Comparison of ENCODE assay signal across 18 mouse cellular contexts in genomic region chr8:122317918-122318475, GRCm38 (mm10). TPM values are rescaled to one million over a fixed set of nuclear protein-coding genes. Genes with fewer than 3 reads are reported as not detected.
A peak's percentile ranks its signal among the peaks of the same experiment; 100 is the strongest.
DNase-seq lines count a peak whose midpoint lies in the region; ATAC-seq and TF ChIP-seq lines count a peak whose summit lies in the region.
"Had no signal": no experiment of that assay in that cellular context is flagged by ENCODE, and none has a peak within 500 bp of the region (broad histone marks: within the 10 kb centered on the region; RNA-seq: fewer than 3 reads in every experiment).

No protein-coding gene starts in this region.

- no peak overlapping the region for H3K4me2 ChIP-seq in lung, embryonic 16.5 days (ENCODE audit: low read depth, low read length)
- H3K4me2 ChIP-seq in liver, embryonic 14.5 days (ENCODE audit: low read depth), result peak overlapping the region; percentile 23
- no peak overlapping the region for H3K4me2 ChIP-seq in stomach, postnatal 0 days (replicated peaks; ENCODE audit: low read depth)
- H3K4me2 ChIP-seq in kidney, embryonic 15.5 days, result no peak overlapping the region
- no peak overlapping the region for H3K4me2 ChIP-seq in midbrain, embryonic 13.5 days (replicated peaks)
- H3K4me2 ChIP-seq: embryonic facial prominence, embryonic 12.5 days; forebrain, embryonic 15.5 days; limb, embryonic 13.5 days had no signal

- no peaks in the 10 kb centered on the region for H3K9me3 ChIP-seq in lung, embryonic 16.5 days (ENCODE audit: control insufficient read depth, low read length)
- no peaks in the 10 kb centered on the region for H3K9me3 ChIP-seq in liver, embryonic 14.5 days (ENCODE audit: control insufficient read depth, low read length)
- H3K9me3 ChIP-seq in stomach, postnatal 0 days (ENCODE audit: control insufficient read depth, low read length), result no peaks in the 10 kb centered on the region
- no peaks in the 10 kb centered on the region for H3K9me3 ChIP-seq in kidney, embryonic 15.5 days (replicated peaks)
- H3K9me3 ChIP-seq in midbrain, embryonic 13.5 days, result no peaks in the 10 kb centered on the region
- H3K9me3 ChIP-seq: embryonic facial prominence, embryonic 12.5 days; forebrain, embryonic 15.5 days; limb, embryonic 13.5 days had no signal

- peaks cover 18% of the 10 kb centered on the region for H3K4me1 ChIP-seq in lung, embryonic 16.5 days (replicated peaks; ENCODE audit: control insufficient read depth, insufficient read depth, low read length)
- peaks cover 99 to 100% of the 10 kb centered on the region in 2 experiments for H3K4me1 ChIP-seq in liver, embryonic 14.5 days (replicated peaks; ENCODE audit: control insufficient read depth in 2 of 2, insufficient read depth in 2 of 2, low read length in 1 of 2)
- 0 out of 2 replicates have a peak, but pooled peaks cover 2% of the 10 kb centered on the region for H3K4me1 ChIP-seq in stomach, postnatal 0 days (replicated peaks; ENCODE audit: control insufficient read depth, insufficient read depth)
- H3K4me1 ChIP-seq in kidney, embryonic 15.5 days, result peaks cover 65% of the 10 kb centered on the region
- H3K4me1 ChIP-seq in midbrain, embryonic 13.5 days (replicated peaks), result peaks cover 57% of the 10 kb centered on the region
- H3K4me1 ChIP-seq: forebrain, embryonic 15.5 days had no signal

- no peak for DNase-seq in lung, adult 18-20 months
- no peak for DNase-seq in liver, embryonic 14.5 days (ENCODE audit: low read depth in 3 of 3, low spot score in 3 of 3)
- DNase-seq in stomach, postnatal 0 days (ENCODE audit: low spot score), result peak; percentile 63
- DNase-seq: cerebellum, adult 8-10 months; gastrocnemius, postnatal 36 days; heart, postnatal 36 days; kidney, adult 2 months; spleen, adult 18-20 months; thymus, postnatal 25 days had no signal

- H3K36me3 ChIP-seq in lung, embryonic 16.5 days (ENCODE audit: control insufficient read depth, insufficient read depth, low read length), result no peaks in the 10 kb centered on the region
- H3K36me3 ChIP-seq in liver, embryonic 14.5 days (replicated peaks; ENCODE audit: control insufficient read depth, insufficient read depth, low read depth), result peaks cover 73% of the 10 kb centered on the region
- H3K36me3 ChIP-seq in stomach, postnatal 0 days (ENCODE audit: control insufficient read depth, insufficient read depth, low read length), result no peaks in the 10 kb centered on the region
- peaks cover 12% of the 10 kb centered on the region; the same call in 1 of the 2 replicates for H3K36me3 ChIP-seq in kidney, embryonic 15.5 days
- H3K36me3 ChIP-seq in midbrain, embryonic 13.5 days, result no peaks in the 10 kb centered on the region
- H3K36me3 ChIP-seq: embryonic facial prominence, embryonic 12.5 days; forebrain, embryonic 15.5 days; limb, embryonic 13.5 days had no signal

- no peak overlapping the region for H3K27ac ChIP-seq in lung, embryonic 16.5 days (ENCODE audit: low read length)
- peak overlapping the region; percentile 85 for H3K27ac ChIP-seq in liver, embryonic 14.5 days
- peak overlapping the region; percentile 18; the same call in 1 of the 2 replicates for H3K27ac ChIP-seq in stomach, postnatal 0 days (replicated peaks)
- H3K27ac ChIP-seq in kidney, embryonic 15.5 days, result no peak overlapping the region
- no peak overlapping the region for H3K27ac ChIP-seq in midbrain, embryonic 13.5 days
- H3K27ac ChIP-seq: embryonic facial prominence, embryonic 12.5 days; forebrain, embryonic 15.5 days; limb, embryonic 13.5 days had no signal

- 44% methylated on average over 8 of the region's 8 CpGs for WGBS in lung, embryonic 16.5 days
- WGBS in liver, embryonic 14.5 days (ENCODE audit: insufficient replicate concordance), result 7% methylated on average over 8 of the region's 8 CpGs
- 46% methylated on average over 8 of the region's 8 CpGs for WGBS in stomach, postnatal 0 days
- 51% methylated on average over 8 of the region's 8 CpGs for WGBS in kidney, embryonic 15.5 days
- 52% methylated on average over 8 of the region's 8 CpGs for WGBS in midbrain, embryonic 13.5 days

- H3K27me3 ChIP-seq in lung, embryonic 16.5 days (ENCODE audit: control insufficient read depth, insufficient read depth, low read depth, low read length), result no peaks in the 10 kb centered on the region
- no peaks in the 10 kb centered on the region for H3K27me3 ChIP-seq in liver, embryonic 14.5 days (ENCODE audit: control insufficient read depth, insufficient read depth, low read length)
- H3K27me3 ChIP-seq in stomach, postnatal 0 days (ENCODE audit: control insufficient read depth, insufficient read depth, low read length), result no peaks in the 10 kb centered on the region
- no peaks in the 10 kb centered on the region for H3K27me3 ChIP-seq in kidney, embryonic 15.5 days
- 0 out of 2 replicates have a peak, but pooled peaks cover 3% of the 10 kb centered on the region for H3K27me3 ChIP-seq in midbrain, embryonic 13.5 days
- H3K27me3 ChIP-seq: embryonic facial prominence, embryonic 12.5 days; forebrain, embryonic 15.5 days; limb, embryonic 13.5 days had no signal

- 0 out of 2 replicates have a peak overlapping the region, but pooled peaks have one; percentile 16 for H3K9ac ChIP-seq in lung, embryonic 16.5 days (ENCODE audit: low read length)
- peak overlapping the region; percentile 58 for H3K9ac ChIP-seq in liver, embryonic 14.5 days (replicated peaks)
- H3K9ac ChIP-seq in stomach, postnatal 0 days (ENCODE audit: low read length), result no peak overlapping the region
- no peak overlapping the region; the same call in 1 of the 2 replicates for H3K9ac ChIP-seq in kidney, embryonic 15.5 days
- no peak overlapping the region for H3K9ac ChIP-seq in midbrain, embryonic 13.5 days (replicated peaks)
- H3K9ac ChIP-seq: embryonic facial prominence, embryonic 12.5 days; forebrain, embryonic 15.5 days; limb, embryonic 13.5 days had no signal

- no peak overlapping the region for H3K4me3 ChIP-seq in lung, embryonic 16.5 days (ENCODE audit: low read length)
- H3K4me3 ChIP-seq in liver, embryonic 14.5 days (ENCODE audit: insufficient read depth in 1 of 2, low read depth in 2 of 2, low read length in 2 of 2), result peak overlapping the region in 1 of 2 experiments; percentile 7; a peak in 2 of 4 replicates
- no peak overlapping the region for H3K4me3 ChIP-seq in stomach, postnatal 0 days (ENCODE audit: low read depth, low read length)
- no peak overlapping the region for H3K4me3 ChIP-seq in kidney, embryonic 15.5 days (replicated peaks)
- H3K4me3 ChIP-seq in midbrain, embryonic 13.5 days (replicated peaks), result no peak overlapping the region
- H3K4me3 ChIP-seq: embryonic facial prominence, embryonic 12.5 days; forebrain, embryonic 15.5 days; limb, embryonic 13.5 days had no signal

- ATAC-seq in lung, embryonic 16.5 days (ENCODE audit: low read depth), result no peak
- peak; percentile 64 for ATAC-seq in granulocyte monocyte progenitor cell, adult 5-6 weeks (replicated peaks; ENCODE audit: poor library complexity, severe bottlenecking)
- peak; percentile 0; the same call in 1 of the 2 replicates for ATAC-seq in liver, embryonic 14.5 days (ENCODE audit: insufficient read depth)
- ATAC-seq in stomach, postnatal 0 days (ENCODE audit: low FRiP score, low TSS enrichment), result peak; percentile 7; the same call in 1 of the 2 replicates
- no peak for ATAC-seq in kidney, embryonic 15.5 days (replicated peaks; ENCODE audit: low FRiP score)
- no peak for ATAC-seq in midbrain, embryonic 13.5 days
- ATAC-seq: forebrain, embryonic 15.5 days had no signal

- no peak for TF ChIP-seq CTCF in liver, embryonic 14.5 days (IDR thresholded peaks at IDR 0.05; ENCODE audit: low read depth)
- TF ChIP-seq CTCF in stomach, postnatal 0 days (IDR thresholded peaks at IDR 0.05; ENCODE audit: low read depth), result no peak

- TF ChIP-seq EP300 in liver, embryonic 14.5 days (IDR thresholded peaks at IDR 0.05; ENCODE audit: low read depth), result no peak
- TF ChIP-seq EP300 in stomach, postnatal 0 days (optimal IDR thresholded peaks at IDR 0.05), result no peak

RNA-seq across cellular contexts. Expression of gene Zfpm1, which starts 36.1 kb away (rescaled TPM):
- polyA plus RNA-seq in lung, embryonic 16.5 days (2015; fragmentation: Nextera tagmentation; extraction: Ambion mirVana), result 0.82 and 1.2 TPM in 2 replicates
- 1.7 and 3.4 TPM in 2 replicates for total RNA-seq in granulocyte monocyte progenitor cell, adult 5-6 weeks (2014; fragmentation: Nextera tagmentation)
- total RNA-seq in granulocyte monocyte progenitor cell, adult 5-6 weeks (2017), result 5.5 and 7.9 TPM in 2 replicates
- 69.6 and 80.3 TPM in 2 replicates for polyA plus RNA-seq in liver, embryonic 14.5 days (2012; rRNA removed)
- polyA plus RNA-seq in liver, embryonic 14.5 days (2014; fragmentation: Nextera tagmentation; extraction: Ambion mirVana), result 13.3 and 16.2 TPM in 2 replicates
- polyA plus RNA-seq in stomach, postnatal 0 days (2015; fragmentation: Nextera tagmentation; extraction: Ambion mirVana), result 2.3 and 2.8 TPM in 2 replicates
- polyA plus RNA-seq in kidney, embryonic 15.5 days (2015; fragmentation: Nextera tagmentation; extraction: Ambion mirVana), result 2.2 and 2.4 TPM in 2 replicates
- polyA plus RNA-seq in midbrain, embryonic 13.5 days (2015; fragmentation: Nextera tagmentation; extraction: Ambion mirVana), result 1.5 and 2.1 TPM in 2 replicates

RNA-seq across cellular contexts. Expression of gene Trhr2, which starts 42.5 kb away (rescaled TPM):
- not detected in 2 replicates for polyA plus RNA-seq in lung, embryonic 16.5 days (2015; fragmentation: Nextera tagmentation; extraction: Ambion mirVana)
- total RNA-seq in granulocyte monocyte progenitor cell, adult 5-6 weeks (2014; fragmentation: Nextera tagmentation), result not detected in 2 replicates
- not detected in 2 replicates for total RNA-seq in granulocyte monocyte progenitor cell, adult 5-6 weeks (2017)
- polyA plus RNA-seq in liver, embryonic 14.5 days (2012; rRNA removed), result not detected in 2 replicates
- not detected in 2 replicates for polyA plus RNA-seq in liver, embryonic 14.5 days (2014; fragmentation: Nextera tagmentation; extraction: Ambion mirVana)
- polyA plus RNA-seq in stomach, postnatal 0 days (2015; fragmentation: Nextera tagmentation; extraction: Ambion mirVana), result not detected in 2 replicates
- not detected in 2 replicates for polyA plus RNA-seq in kidney, embryonic 15.5 days (2015; fragmentation: Nextera tagmentation; extraction: Ambion mirVana)
- polyA plus RNA-seq in midbrain, embryonic 13.5 days (2015; fragmentation: Nextera tagmentation; extraction: Ambion mirVana), result not detected in 2 replicates
- total RNA-seq: adrenal gland, postnatal 4 days; gastrocnemius, postnatal 36 days; heart, postnatal 36 days had no signal
- polyA plus RNA-seq: forebrain, embryonic 15.5 days; neural tube, embryonic 11.5 days had no signal

RNA-seq across cellular contexts. Expression of gene Zc3h18, which starts 58.4 kb away (rescaled TPM):
- polyA plus RNA-seq in lung, embryonic 16.5 days (2015; fragmentation: Nextera tagmentation; extraction: Ambion mirVana), result 37.3 and 41.3 TPM in 2 replicates
- 42.9 and 43.9 TPM in 2 replicates for total RNA-seq in granulocyte monocyte progenitor cell, adult 5-6 weeks (2014; fragmentation: Nextera tagmentation)
- 66.9 and 67.0 TPM in 2 replicates for total RNA-seq in granulocyte monocyte progenitor cell, adult 5-6 weeks (2017)
- 15.2 and 20.4 TPM in 2 replicates for polyA plus RNA-seq in liver, embryonic 14.5 days (2012; rRNA removed)
- polyA plus RNA-seq in liver, embryonic 14.5 days (2014; fragmentation: Nextera tagmentation; extraction: Ambion mirVana), result 12.8 and 16.7 TPM in 2 replicates
- polyA plus RNA-seq in stomach, postnatal 0 days (2015; fragmentation: Nextera tagmentation; extraction: Ambion mirVana), result 19.4 and 19.8 TPM in 2 replicates
- 53.2 and 53.9 TPM in 2 replicates for polyA plus RNA-seq in kidney, embryonic 15.5 days (2015; fragmentation: Nextera tagmentation; extraction: Ambion mirVana)
- polyA plus RNA-seq in midbrain, embryonic 13.5 days (2015; fragmentation: Nextera tagmentation; extraction: Ambion mirVana), result 40.0 and 44.9 TPM in 2 replicates

Comparison
In these comparisons a context has a peak if more than half of its experiments do, and no peak if none do; other contexts are left out.
1. ATAC-seq: peak in granulocyte monocyte progenitor cell, adult 5-6 weeks (single experiment), liver, embryonic 14.5 days (single experiment) and stomach, postnatal 0 days (single experiment); none in lung, embryonic 16.5 days (single experiment), kidney, embryonic 15.5 days (single experiment) and midbrain, embryonic 13.5 days (single experiment).
2. H3K27ac ChIP-seq: peak in liver, embryonic 14.5 days (single experiment) and stomach, postnatal 0 days (single experiment); none in lung, embryonic 16.5 days (single experiment), kidney, embryonic 15.5 days (single experiment) and midbrain, embryonic 13.5 days (single experiment).
3. H3K9ac ChIP-seq: peak in lung, embryonic 16.5 days (single experiment) and liver, embryonic 14.5 days (single experiment); none in stomach, postnatal 0 days (single experiment), kidney, embryonic 15.5 days (single experiment) and midbrain, embryonic 13.5 days (single experiment).